Mouse (Mus musculus) ES-Bruce4 (cell line): ENCODE measurements around the gene Fars2.

Source experiments
- CTCF ChIP-seq: IDR thresholded peaks from one replicate; pipeline ENCODE4 v1.8.1; 2011; ENCODE audit warnings: low read depth, low read length
- EP300 ChIP-seq: IDR thresholded peaks from 2 replicates; pipeline ENCODE4 v1.6.1; 2011; ENCODE audit warnings: low read depth, low read length; ENCODE audit not compliant: insufficient read depth
- POLR2A ChIP-seq: IDR thresholded peaks from one replicate; pipeline ENCODE4 v1.8.1; 2011; ENCODE audit warnings: low read length; ENCODE audit not compliant: insufficient read depth

DNA sequence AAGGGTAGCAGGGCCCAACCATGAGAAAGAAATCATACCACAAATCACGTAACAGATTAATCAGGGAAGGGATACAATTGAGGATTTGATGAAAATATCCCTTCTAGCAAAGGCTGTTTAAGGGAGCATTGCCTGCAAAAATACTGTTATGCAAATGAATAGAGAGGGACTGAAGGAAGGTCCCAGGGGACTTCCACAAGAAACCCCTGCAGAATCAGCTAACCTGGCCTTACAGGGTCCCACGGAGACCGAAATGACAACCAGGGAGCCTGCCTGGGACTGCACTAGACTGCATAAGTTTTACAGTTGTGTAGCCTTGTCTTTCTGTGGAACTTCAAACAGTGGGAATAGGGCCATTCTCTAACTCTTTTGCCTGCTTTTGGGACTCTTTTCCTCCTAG is 98.8 kb downstream of the Fars2 start:
- no peak for TF ChIP-seq POLR2A
- no peak for TF ChIP-seq CTCF
- TF ChIP-seq EP300: no peak
